Mouse (Mus musculus): ENCODE data around the gene P2ry6.

DNA sequence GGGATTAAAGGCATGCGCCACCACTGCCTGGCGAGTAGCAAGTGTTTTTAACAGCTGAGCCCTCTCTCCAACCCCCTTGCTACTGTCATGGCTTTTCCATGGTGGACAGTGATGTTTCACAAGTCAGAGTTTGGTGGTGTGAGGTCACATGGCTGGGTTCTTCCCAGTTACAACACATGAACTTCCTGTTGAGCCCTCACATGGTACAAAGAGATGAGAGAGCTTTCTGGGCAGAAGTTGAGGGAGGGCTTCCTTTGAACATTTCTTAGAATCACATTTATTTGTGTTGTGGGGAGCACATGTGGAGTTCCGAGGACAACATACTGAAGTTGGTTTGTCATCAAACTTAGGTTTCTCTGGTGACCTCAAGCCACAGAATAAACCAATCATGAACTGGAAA, 17.5 kb upstream of the P2ry6 start:
- TF ChIP-seq CTCF (IDR thresholded peaks at IDR 0.05; ENCODE audit: low read depth, low read length) = no peak
- TF ChIP-seq EP300 (IDR thresholded peaks at IDR 0.05; ENCODE audit: insufficient read depth, low read depth, low read length) = no peak
